Mouse (Mus musculus) mesoderm, embryonic 11.5 days (tissue): ENCODE data around the gene Npas1.

Experiments
- DNase-seq: peaks from one replicate; pipeline ENCODE4 v3.0.0-alpha.2; 2012; ENCODE audit warnings: low read depth, low spot score

The Npas1 gene

GRCm38 (mm10) chr7:16471549-16471948 is 6.0 kb downstream of the Npas1 start:
- DNase-seq = no peak

- no peak for DNase-seq
Measured at GRCm38 (mm10) chr7:16468115-16468514, 9.4 kb downstream of the Npas1 start.

- peak; percentile 62 for DNase-seq
Measured at GRCm38 (mm10) chr7:16466565-16466964, 11.0 kb downstream of the Npas1 start.

- no peak for DNase-seq
Measured at GRCm38 (mm10) chr7:16465568-16465967, 12.0 kb downstream of the Npas1 start.

GRCm38 (mm10) chr7:16465160-16465559 is 12.4 kb downstream of the Npas1 start:
- peak; percentile 73 for DNase-seq

- peak; percentile 89 for DNase-seq
Measured at GRCm38 (mm10) chr7:16463214-16463613, 14.3 kb downstream of the Npas1 start.

- DNase-seq = no peak
Measured at GRCm38 (mm10) chr7:16461705-16462104, 15.8 kb downstream of the Npas1 start.

GRCm38 (mm10) chr7:16461151-16461550 is 16.4 kb downstream of the Npas1 start:
- DNase-seq = no peak

- no peak for DNase-seq
Measured at GRCm38 (mm10) chr7:16460566-16460965, 17.0 kb downstream of the Npas1 start.

- DNase-seq = no peak
Measured at GRCm38 (mm10) chr7:16456289-16456688, 21.2 kb downstream of the Npas1 start.

GRCm38 (mm10) chr7:16455016-16455415 is 22.5 kb downstream of the Npas1 start:
- DNase-seq = no peak

GRCm38 (mm10) chr7:16453118-16453711 is 24.3 kb downstream of the Npas1 start:
- peak; percentile 82 for DNase-seq

- peak; percentile 90 for DNase-seq
Measured at GRCm38 (mm10) chr7:16452587-16453073, 24.9 kb downstream of the Npas1 start, which contains the start of gene Tmem160. TSS of gene Tmem160 (plus strand) at chr7:16452779.

- DNase-seq = no peak
Measured at GRCm38 (mm10) chr7:16451656-16452055, 25.9 kb downstream of the Npas1 start.

- DNase-seq = no peak
Measured at GRCm38 (mm10) chr7:16441241-16441640, 36.3 kb downstream of the Npas1 start.

GRCm38 (mm10) chr7:16435088-16435487 is 42.4 kb downstream of the Npas1 start:
- DNase-seq = no peak

- no peak for DNase-seq
Measured at GRCm38 (mm10) chr7:16433352-16433971, 44.1 kb downstream of the Npas1 start.

GRCm38 (mm10) chr7:16426129-16426729 is 51.3 kb downstream of the Npas1 start:
- peak; percentile 62 for DNase-seq

GRCm38 (mm10) chr7:16425721-16426120 is 51.8 kb downstream of the Npas1 start:
- no peak for DNase-seq

- no peak for DNase-seq
Measured at GRCm38 (mm10) chr7:16423731-16424130, 53.8 kb downstream of the Npas1 start.

GRCm38 (mm10) chr7:16422222-16422856 is 55.2 kb downstream of the Npas1 start:
- DNase-seq = no peak

- no peak for DNase-seq
Measured at GRCm38 (mm10) chr7:16420493-16421118, 56.9 kb downstream of the Npas1 start.
